Mouse (Mus musculus): ENCODE data around the gene Nhsl2.

The Nhsl2 gene

DNA sequence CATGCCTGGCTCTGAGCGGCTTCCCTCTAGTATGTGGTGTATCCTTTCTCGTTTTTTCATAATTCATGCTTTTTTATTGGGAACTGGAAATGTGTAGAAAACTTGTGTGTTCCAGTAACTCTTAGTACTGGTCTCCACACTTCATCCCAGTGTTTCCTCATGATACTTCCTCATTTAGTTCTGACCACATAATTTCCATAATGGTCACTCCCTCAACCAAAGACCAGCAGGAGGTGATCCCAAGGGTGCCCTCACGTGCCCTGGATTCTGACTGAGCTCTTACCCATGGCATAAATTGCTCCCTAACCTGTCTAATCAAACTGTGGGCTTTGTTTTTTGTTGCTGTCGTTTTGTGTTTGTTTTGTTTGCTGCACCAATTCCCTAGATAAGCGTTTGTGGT lies 58.1 kb downstream of the Nhsl2 start:
- DNase-seq, result no peak

DNA sequence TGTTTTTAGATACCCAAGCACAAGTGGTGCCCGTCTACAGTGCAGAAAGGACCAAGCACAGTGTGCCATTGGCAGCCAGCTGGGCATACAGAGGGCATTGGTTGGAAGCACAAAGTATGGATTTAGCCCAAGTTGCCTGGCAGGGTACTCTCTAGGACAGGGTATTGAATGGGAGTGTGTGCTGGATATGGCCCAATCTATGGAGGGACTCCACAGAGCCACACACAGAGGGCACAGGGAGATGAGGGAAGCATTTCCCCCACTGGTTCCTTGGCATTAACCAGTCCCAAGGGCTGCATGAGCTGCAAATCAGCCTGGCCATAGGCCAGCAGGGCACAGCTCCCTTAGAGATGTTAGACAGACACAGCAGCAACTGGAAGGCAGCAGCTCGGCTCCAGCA lies 79.9 kb downstream of the Nhsl2 start:
- DNase-seq, result no peak

DNA sequence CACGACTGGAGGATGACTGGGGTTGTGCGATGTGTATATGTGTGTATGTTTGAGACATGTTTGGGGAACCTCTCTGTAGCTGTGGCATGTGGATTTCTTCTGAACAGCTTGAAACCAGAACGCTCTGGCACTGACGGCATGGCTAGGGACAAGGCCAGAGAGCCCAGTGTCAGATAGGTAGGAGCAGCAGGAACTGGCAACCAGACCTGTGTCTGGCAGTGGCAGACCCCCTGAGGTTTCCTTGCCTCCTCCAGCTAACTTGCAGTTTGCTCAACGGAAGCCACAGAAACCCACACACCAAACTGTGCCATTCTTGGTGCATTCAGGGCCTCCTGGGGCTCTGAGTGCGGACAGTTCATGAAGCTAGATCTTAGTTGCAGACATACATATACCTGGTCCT lies 81.1 kb downstream of the Nhsl2 start:
- peak; percentile 21 for DNase-seq

DNA sequence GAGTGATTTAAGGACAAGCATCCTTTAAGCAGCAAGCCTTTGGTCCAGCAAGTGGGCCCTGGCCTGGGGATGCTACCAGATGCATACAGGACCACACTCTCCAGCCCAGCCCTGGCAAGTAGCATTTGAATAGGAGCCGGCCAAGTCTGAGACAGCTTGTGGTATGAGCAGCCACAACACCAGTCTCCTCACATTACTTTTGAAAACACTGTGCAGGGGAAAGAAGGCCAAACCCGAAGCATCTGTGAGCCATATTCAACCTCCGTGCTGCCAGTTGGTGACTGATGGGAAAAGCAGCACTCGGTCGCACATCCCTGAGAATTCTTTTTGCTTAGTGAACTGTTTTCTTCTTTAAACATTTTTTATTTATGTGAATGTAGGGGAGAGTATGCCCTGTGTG lies 81.8 kb downstream of the Nhsl2 start:
- DNase-seq, result no peak

DNA sequence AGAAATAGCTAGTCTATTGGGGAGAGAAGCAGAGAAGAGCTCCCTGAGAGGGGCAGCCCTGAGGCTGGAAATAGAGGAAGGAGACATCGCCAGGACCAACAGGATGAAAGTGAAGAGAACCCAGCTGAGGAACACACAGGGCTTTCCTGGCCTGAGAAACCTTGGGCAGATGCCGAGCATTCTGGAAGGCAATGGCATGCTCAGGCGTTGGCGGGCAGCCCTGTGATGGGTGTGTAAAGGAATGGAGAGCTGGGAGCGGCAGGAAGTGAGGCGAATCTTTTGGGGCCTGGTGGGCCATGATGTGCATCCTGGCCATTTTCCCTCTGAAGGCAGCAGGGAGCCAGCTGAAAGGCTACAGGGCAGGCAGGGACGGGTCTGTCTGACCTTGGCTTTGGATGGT lies 83.1 kb downstream of the Nhsl2 start:
- no peak for DNase-seq

DNA sequence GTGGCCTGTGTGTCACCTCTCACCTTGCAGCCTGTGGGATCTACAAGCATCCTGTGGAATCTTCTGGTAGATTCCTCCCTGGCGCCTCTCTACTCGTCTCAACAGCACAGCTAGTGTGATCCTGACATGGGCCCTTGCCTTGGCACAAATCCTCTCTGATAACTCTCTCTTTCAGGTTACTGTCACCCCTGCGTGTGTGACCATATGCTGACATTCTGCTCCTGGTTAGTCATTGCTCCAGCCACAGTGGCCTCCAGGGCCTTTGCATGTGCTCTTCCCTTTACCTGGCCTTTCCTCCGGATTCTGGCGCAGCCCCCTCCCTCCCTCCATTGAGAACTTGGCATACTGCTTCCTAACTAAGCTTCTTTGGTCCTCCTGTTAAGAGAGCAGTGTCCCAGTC lies 84.2 kb downstream of the Nhsl2 start:
- DNase-seq, result no peak

DNA sequence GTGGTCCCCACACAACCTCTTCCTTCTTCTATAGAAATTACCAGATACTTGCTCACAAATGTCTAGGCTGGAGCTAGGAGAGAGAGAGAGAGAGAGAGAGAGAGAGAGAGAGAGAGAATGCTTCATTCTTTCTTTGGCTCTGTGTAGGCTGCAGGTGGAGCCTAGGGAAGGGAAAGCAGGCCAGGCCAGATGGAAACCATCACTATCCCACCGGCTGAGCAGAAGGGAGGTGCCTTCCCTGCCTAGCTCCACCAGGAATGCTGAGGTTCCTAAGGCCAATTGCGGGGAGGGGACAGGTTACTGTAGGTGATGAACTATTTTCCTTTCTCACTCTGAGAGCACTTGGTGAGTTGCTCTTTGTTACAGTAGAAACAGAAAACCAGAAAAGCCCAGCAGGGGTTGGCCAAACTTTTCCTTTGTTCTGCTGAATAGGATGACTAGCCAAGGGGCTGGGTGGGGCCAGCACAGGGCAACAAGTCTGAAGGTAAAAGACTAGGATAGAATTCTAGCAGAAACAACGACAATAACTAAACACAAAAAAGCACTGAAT lies 86.2 kb downstream of the Nhsl2 start:
- DNase-seq, result no peak

DNA sequence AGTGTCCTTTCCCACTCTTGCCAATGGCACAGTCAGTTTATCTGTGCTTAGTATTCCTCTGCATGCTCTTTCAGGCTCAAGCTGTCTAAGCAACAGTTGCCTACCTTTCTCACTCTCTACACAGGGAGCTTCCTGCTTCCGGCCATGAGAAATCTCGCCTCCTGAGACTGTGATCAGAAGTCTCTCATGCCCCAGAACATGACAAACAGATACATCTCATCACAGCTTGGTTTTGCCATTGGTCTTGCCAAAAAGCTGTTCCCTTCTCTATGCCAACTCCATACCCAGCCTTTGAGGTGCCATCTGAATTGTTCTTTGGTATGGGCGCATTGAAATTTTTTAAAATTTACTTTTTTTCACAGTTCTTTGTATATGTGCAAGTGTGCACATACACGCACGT lies 90.3 kb downstream of the Nhsl2 start:
- no peak for DNase-seq

DNA sequence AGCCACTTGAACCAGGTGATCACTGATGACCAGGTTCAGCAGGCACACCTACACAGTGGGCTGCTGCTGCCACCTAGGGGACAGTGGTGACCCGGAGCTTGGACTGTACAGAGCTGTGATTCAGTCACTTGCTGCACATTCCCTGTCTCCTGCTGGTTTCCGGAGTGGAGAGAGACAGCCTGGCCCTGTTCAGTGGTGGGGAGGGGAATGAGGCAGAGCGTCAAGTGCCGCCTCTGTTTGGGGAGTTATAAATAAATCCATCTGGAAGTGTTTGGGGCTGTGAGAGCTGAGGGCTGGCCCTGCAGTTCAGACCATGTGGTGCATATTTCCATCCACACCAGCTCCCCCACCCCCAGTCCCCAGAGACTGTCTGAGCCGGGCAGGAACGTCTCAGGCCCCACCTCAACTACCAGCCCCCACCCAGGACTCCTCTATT lies 93.3 kb downstream of the Nhsl2 start:
- DNase-seq, result peak; percentile 74

DNA sequence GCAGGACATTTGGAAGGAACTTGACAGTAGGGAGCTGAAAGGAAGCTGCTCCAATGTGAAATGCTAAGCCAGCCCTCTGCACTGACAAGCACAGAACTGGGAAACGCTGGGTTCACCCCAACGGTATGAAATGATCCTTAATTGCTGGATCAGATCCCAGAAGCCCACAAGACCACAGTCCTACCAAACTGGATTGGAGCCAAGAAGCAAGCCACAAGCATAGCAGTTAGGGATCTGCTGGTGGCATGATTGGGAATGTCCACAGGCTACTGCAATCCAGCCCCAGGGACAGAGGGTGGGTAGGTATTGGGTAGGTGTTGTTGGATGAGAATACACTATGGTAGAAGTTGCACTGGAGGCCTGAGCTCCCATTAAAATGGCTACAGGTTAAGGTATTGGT lies 94.6 kb downstream of the Nhsl2 start:
- DNase-seq, result no peak

DNA sequence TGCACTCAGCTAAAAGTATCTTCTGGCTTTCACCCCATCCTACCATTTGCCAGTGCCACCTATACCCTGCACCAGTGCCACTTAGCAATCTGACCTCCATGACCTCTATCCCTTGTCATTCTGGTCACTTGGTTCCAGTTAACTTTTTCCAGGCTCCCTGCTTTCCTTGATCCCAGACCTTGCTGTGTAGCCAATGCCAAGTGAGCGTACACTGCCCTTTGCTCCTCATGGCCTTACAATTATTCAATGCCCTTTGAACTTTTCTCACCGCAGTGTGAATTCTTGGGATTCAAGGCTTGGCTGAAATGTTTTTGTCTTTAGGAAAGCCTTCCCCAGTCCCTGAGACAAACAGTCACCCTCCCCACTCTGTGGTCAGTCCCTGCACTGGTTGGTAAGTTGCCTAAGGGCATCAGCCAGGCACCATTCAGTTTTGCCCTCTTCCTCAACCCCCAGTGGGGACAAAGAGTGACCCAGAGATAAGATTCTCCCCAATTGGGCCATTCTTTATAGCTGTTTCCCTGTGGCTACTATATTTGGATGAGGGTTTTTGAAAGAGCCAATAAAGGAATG lies 95.7 kb downstream of the Nhsl2 start:
- DNase-seq, result no peak

DNA sequence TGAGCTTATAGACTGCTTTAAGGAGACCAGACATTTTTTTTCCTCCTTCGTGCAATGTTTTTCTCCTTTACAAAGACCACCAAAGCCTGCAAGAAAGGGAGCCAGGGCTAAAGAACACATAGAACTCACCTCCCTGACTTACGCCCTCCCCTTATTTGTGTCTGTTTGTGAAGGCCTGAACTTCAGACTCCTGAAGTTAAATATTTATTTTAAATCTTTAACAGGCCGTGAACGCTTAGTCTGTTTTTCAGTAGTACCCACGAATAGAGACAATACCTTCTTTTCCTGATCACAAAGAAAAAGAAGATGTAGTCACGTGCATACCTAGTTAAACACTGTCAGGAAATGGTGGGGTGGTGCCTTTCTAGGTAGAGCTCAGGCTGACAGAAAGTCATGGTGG lies 103.3 kb downstream of the Nhsl2 start:
- no peak for DNase-seq

DNA sequence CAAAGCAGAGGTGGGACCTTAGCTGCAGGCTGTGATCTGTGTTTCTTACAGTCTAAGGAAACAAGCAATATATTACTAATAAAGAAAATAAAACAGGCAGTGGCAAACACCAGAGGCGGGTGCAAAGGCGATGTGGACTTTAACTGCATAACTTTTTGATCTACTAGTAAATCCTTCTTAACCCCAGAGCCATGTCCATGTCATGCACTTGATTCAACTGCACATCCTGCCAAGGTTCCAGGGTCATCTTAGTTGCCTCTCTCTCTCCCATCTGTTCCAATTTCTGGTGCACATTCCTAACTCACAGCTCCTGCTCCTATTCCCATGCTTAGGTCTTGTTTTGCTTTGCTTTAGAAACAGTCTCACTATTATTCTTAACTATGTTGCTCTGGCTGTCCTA lies 104.1 kb downstream of the Nhsl2 start:
- no peak for DNase-seq

DNA sequence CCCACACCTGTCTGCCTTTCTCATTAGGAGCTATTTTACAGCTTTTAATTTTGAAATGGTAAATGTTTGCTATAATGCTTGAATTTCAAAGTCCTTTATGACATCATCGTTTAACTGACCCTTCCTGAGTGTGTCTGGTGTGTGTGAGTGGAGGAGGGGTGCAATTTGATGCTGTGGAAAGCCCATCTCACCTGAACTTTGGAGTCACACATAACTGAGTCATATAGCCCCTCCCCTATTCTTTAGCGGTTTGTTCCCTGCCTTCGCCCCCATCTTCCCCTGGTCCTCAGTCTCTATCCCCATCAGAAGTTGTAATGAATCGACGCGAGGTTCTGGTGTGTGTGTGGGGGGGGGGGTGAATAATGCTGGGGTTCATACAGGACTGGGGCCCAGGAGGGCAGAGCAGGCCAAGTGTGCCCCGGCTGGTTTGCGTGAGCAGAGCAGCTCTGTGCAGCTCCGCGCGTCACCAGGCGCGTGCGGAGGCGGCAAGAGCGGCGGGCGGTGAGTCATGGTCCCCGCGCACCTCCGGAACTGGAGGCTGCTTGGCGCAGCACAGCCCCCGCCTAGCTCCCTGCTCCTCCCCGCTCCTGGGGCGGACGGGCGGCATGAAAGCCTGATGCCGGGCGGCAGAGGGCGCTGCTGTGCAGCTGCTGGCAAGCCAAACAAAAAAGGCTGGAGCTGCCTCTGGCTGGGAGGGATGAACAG lies 104.8 kb downstream of the Nhsl2 start:
- DNase-seq, result peak; percentile 90

DNA sequence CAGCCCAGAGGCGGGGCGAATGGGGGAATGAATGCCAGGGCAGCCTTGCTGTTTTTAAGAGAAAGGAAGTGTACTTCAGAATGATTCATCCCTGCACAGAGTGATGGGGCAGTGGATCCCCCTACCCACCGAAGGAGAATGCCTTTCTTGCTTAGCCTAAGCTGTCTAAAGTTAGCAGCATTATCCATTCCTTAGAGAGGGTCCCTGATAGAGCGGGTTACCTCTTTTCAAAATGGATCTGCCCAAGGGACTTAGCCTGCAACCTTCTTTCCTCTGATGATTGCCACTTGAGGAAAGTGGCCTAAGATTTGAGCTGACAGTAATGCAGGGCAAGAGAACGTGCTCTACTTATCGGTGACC lies 105.3 kb downstream of the Nhsl2 start:
- no peak for DNase-seq

DNA sequence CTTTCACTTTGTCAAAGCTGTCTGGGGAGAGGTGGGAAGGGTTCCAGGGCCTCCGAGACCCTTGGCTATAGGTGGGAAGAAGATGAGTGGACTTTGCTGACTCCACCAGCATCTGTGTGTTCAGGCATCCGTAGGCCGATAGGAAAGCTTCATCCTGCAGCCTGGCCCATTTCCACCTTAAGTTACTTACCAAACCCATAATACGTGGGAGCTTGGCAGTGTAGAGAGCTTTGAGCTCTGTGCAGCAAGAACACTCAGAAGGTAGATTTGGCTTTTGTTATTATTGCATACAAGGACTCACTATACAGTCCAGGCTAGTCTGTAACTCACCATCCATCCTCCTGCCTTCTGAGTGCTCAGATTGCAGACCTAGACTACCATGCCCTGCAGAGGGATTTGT lies 112.7 kb downstream of the Nhsl2 start:
- DNase-seq, result no peak

DNA sequence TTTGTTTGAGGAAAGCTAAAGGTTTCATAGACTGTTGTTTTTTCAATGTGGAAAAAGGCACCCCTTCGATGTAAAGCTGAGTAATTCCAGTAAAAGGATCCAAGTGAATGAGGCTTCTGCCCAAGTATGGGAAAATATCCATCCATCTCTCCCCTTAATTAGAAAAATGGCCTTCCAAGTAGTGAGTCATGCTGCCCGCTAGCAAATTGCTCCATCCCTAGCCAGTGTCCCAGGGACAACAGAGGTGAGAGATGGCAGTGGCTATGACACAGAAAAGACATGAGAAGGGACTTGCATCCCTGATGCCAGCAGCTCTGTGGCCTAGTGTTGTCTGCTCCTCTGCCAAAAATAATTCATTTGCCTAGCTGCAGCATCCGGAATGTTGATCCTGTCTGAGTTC lies 114.5 kb downstream of the Nhsl2 start:
- no peak for DNase-seq

DNA sequence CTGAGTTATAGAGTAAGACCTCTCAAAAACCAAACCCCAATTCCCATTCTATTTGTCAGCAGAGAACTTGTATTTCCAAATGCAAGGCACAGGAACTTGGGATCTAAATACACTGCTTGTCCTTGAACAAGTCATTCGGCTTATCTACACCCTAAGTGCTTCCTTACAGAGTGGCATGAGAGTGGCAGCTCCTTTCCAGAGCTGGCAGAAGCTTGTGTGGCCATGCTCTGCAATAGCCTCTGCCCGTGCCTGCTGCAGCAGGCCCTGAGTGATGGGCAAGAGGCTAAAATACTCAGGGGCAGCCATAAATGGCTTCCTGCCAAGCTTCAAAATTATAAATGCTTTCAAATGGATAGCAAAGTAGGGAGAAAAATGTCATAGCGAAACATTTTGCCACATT lies 123.8 kb downstream of the Nhsl2 start:
- no peak for DNase-seq

DNA sequence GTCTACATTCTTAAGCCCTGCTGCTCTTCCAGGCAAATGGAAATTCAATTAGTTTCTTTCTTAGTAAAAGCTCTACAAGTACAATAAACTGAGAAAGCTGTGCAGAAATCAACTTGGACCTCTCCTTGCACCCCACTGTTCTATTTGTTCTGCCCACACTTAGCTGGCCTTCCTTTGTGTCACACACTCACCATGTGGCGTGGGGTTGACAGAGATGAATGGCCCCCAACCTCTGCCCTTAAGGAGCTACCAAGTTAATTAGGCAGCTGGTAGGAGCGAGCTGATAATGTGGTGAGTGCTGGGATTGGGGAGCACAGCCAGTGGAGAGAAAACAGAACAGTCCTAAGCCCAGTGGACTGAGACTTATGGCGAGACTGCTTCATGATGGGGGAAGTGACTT lies 127.7 kb downstream of the Nhsl2 start:
- no peak for DNase-seq

DNA sequence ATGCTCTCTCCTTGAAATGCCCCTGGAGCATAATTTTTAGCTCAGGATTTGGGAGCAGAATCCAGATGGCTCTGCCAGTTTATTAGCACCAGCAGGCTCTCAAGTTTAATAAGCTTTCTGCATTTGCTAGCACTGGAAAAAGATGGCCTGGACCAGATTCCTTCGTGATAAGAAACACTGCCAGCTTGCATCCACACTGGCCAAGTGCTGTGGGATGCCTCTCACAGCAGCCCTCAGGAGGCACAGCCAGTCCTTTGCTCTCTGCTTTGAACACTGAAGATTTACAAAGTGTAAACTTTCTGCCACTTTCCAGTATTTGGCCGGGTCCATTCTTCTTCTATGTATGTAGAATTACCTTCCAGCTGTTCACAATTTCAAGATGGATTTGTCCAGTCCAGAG lies 129.7 kb downstream of the Nhsl2 start:
- DNase-seq, result no peak

DNA sequence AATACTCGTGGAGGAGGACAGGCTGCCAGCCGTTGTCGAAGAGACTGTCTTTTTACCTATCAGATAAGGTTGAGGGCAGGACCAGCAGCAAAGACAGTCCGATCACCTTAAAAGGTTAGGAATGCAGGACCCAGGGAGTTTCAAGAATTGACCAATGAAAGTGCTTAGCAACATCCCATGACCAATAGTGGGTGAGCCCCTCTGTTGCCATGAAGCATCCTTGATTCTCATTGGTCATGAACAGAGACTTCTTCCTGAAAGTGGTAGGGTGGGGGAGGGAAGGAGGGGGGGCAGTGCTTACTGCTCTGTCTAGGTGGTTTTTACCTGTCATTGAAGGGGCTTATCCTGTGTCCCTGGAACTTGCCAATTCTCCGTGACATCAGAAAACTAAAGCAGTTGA lies 130.1 kb downstream of the Nhsl2 start:
- DNase-seq, result no peak

DNA sequence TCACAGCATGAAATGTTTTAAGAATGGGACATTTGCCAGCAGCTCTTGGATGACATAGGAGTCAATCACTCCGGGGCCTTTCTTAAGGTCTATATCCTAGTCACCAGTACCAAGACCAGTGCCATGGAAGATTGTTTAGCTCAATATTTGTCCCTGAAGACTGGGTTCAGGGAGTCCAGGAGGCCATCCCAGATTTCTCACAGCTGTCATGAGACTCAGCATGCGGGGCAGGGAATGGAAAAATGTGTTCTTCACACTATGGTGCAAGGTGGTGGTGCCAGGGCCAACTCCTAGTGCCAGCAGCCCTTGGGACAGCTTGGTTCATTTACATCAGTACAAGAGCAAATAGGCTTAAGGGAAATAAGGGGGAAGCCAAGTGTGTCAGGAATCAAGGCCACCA lies 131.4 kb downstream of the Nhsl2 start:
- no peak for DNase-seq

DNA sequence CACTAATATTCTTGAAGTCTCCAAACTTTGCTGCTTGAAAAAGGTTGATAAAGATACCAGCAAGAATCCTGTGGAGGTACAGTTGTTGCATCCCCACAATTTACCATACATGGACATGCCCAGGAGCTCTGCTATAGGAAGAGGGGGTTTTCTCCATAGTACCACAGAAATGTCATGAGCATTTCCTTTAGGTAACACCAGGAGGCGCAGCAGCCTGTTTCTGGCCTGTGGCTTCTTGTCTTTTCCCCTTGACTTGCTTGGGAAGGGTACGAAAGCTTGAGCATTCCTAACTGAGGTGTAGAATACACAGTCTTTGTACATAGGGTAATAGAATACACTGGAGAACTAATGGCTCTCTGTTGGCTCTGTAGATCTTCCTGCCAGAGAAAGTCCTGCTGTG lies 132.3 kb downstream of the Nhsl2 start:
- peak; percentile 32 for DNase-seq

DNA sequence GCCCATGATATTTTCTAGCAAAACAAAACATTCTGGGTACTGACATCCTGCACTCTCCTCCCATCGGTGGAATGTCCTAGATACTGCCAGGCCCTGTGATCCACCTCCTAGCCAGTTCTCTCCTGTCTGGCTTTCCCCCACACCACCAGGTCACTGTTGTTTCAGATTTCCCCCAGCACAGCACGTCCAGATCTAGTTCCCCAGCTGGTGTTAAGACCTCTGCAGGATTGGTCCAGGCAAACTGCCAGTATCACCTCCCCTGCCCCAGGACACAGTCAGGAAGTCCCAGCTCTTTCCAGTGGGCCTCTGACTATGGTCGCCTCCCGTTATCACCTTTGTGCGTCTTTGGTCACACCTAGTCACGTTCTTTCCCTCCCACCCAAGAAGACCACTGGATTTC lies 134.5 kb downstream of the Nhsl2 start:
- DNase-seq, result no peak

Data from thymus, postnatal 4 days (tissue).